Mouse (Mus musculus): ENCODE results near the gene Wnt5b. TPM values are rescaled to one million over a fixed set of nuclear protein-coding genes. Genes with fewer than 3 reads are reported as not detected.
A peak's percentile ranks its signal among the peaks of the same experiment; 100 is the strongest.

The Wnt5b gene
- polyA plus RNA-seq, 1 experiment from 2014 or later: 11.4 TPM

- H3K36me3 ChIP-seq (ENCODE audit: control insufficient read depth, insufficient read depth, low read length): no peaks in the 10 kb centered on the region
- H3K4me3 ChIP-seq (ENCODE audit: low read depth, low read length): no peak overlapping the region
- H3K4me1 ChIP-seq (ENCODE audit: control insufficient read depth, insufficient read depth, low read length): peaks cover 9% of the 10 kb centered on the region; the same call in 1 of the 2 replicates
- H3K9me3 ChIP-seq (ENCODE audit: control insufficient read depth, low read length): no peaks in the 10 kb centered on the region
- ATAC-seq (ENCODE audit: low read depth) (no peak), DNase-seq (ENCODE audit: low spot score) (no peak)
- H3K9ac ChIP-seq (ENCODE audit: low read depth, low read length): no peak overlapping the region
- H3K27me3 ChIP-seq (replicated peaks; ENCODE audit: control insufficient read depth, insufficient read depth, low read length): no peaks in the 10 kb centered on the region
- H3K27ac ChIP-seq (replicated peaks; ENCODE audit: low read depth, low read length): no peak overlapping the region
- 91% methylated on average over 4 of the region's 4 CpGs for WGBS
- no peak overlapping the region for H3K4me2 ChIP-seq (ENCODE audit: low read depth, low read length)
Observed at GRCm38 (mm10) chr6:119390728-119391127, 153.4 kb downstream of the Wnt5b start.

GRCm38 (mm10) chr6:119389089-119389488, 155.1 kb downstream of the Wnt5b start:
- peak overlapping the region; percentile 91 for H3K4me3 ChIP-seq (ENCODE audit: low read depth, low read length)
- no peaks in the 10 kb centered on the region for H3K36me3 ChIP-seq (ENCODE audit: control insufficient read depth, insufficient read depth, low read length)
- ATAC-seq (ENCODE audit: low read depth) (peak; percentile 4; the same call in 1 of the 2 replicates), DNase-seq (ENCODE audit: low spot score) (no peak)
- H3K27me3 ChIP-seq (replicated peaks; ENCODE audit: control insufficient read depth, insufficient read depth, low read length): no peaks in the 10 kb centered on the region
- peaks cover 9% of the 10 kb centered on the region; the same call in 1 of the 2 replicates for H3K4me1 ChIP-seq (ENCODE audit: control insufficient read depth, insufficient read depth, low read length)
- peak overlapping the region; percentile 80 for H3K27ac ChIP-seq (replicated peaks; ENCODE audit: low read depth, low read length)
- H3K9ac ChIP-seq (ENCODE audit: low read depth, low read length): peak overlapping the region; percentile 94
- peak overlapping the region; percentile 88 for H3K4me2 ChIP-seq (ENCODE audit: low read depth, low read length)
- 20% methylated on average over 10 of the region's 10 CpGs for WGBS
- H3K9me3 ChIP-seq (ENCODE audit: control insufficient read depth, low read length): no peaks in the 10 kb centered on the region

- ATAC-seq (ENCODE audit: low read depth): peak; percentile 99
- H3K36me3 ChIP-seq (ENCODE audit: control insufficient read depth, insufficient read depth, low read length): no peaks in the 10 kb centered on the region
- peak overlapping the region; percentile 89 for H3K27ac ChIP-seq (replicated peaks; ENCODE audit: low read depth, low read length)
- H3K27me3 ChIP-seq (replicated peaks; ENCODE audit: control insufficient read depth, insufficient read depth, low read length): no peaks in the 10 kb centered on the region
- H3K9me3 ChIP-seq (ENCODE audit: control insufficient read depth, low read length): no peaks in the 10 kb centered on the region
- peaks cover 9% of the 10 kb centered on the region; the same call in 1 of the 2 replicates for H3K4me1 ChIP-seq (ENCODE audit: control insufficient read depth, insufficient read depth, low read length)
- peak overlapping the region; percentile 94 for H3K9ac ChIP-seq (ENCODE audit: low read depth, low read length)
- DNase-seq (ENCODE audit: low spot score): peak; percentile 99
- peak overlapping the region; percentile 91 for H3K4me3 ChIP-seq (ENCODE audit: low read depth, low read length)
- H3K4me2 ChIP-seq (ENCODE audit: low read depth, low read length): peak overlapping the region; percentile 88
- WGBS: 0% methylated on average over 17 of the region's 53 CpGs
Observed at GRCm38 (mm10) chr6:119388650-119389012, 155.5 kb downstream of the Wnt5b start.

DNA sequence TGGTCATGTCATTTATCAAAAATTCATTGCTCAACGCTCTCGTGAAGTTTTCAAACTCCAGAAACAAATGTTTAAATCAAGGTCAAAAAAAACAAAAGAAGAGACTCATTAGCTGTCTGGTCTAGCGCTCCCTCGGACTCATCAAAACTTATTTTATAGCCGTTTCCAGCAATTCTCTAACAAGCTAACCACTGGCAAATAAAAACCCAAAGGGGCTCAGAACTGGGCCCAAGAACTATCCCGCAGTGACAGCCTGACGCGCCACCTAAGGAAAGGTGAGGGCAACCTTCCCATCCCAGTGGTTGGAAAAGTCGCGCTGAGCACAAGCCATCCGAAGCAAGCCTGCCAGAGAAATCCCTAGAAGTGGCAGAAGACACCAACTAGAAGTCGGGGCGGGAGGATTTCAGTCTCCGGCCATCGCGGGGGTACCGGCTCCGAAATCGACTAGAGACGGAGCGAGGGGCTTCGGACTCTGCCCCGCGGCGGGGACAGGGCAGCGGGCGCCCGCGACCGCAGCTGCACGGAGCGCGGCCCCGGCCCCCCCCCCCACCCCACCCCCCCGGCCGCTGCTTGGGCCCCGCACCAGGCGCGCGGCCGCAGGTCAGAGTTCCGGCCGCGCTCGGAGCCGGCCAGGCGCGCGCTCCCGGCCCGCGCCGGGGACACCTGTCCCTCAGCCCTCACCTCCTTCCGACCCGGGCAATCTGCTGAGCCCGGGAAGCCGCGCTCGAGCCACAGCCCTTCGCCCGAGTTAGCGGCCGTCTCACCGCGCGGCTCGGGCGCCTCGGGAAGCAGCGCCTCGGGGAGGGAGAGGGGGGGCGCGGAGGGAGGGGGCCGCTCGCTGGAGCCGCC, 156.1 kb downstream of the Wnt5b start:
- Histone ChIP-seq H3K9ac (ENCODE audit: low read depth, low read length) (peak overlapping the region; percentile 94), H3K4me2 (ENCODE audit: low read depth, low read length) (peak overlapping the region; percentile 88), H3K4me1 (ENCODE audit: control insufficient read depth, insufficient read depth, low read length) (peaks cover 9% of the 10 kb centered on the region; the same call in 1 of the 2 replicates), H3K27ac (replicated peaks; ENCODE audit: low read depth, low read length) (peak overlapping the region; percentile 89), H3K27me3 (replicated peaks; ENCODE audit: control insufficient read depth, insufficient read depth, low read length) (no peaks in the 10 kb centered on the region), H3K9me3 (ENCODE audit: control insufficient read depth, low read length) (no peaks in the 10 kb centered on the region), H3K4me3 (ENCODE audit: low read depth, low read length) (peak overlapping the region; percentile 91), H3K36me3 (ENCODE audit: control insufficient read depth, insufficient read depth, low read length) (no peaks in the 10 kb centered on the region)
- peak; percentile 59 for DNase-seq (ENCODE audit: low spot score)
- WGBS: 2% methylated on average over 11 of the region's 76 CpGs
- peak; percentile 86 for ATAC-seq (ENCODE audit: low read depth)

GRCm38 (mm10) chr6:119386821-119387220, 157.3 kb downstream of the Wnt5b start:
- no peak overlapping the region for H3K27ac ChIP-seq (replicated peaks; ENCODE audit: low read depth, low read length)
- no peaks in the 10 kb centered on the region for H3K36me3 ChIP-seq (ENCODE audit: control insufficient read depth, insufficient read depth, low read length)
- no peaks in the 10 kb centered on the region for H3K9me3 ChIP-seq (ENCODE audit: control insufficient read depth, low read length)
- H3K27me3 ChIP-seq (replicated peaks; ENCODE audit: control insufficient read depth, insufficient read depth, low read length): no peaks in the 10 kb centered on the region
- ATAC-seq (ENCODE audit: low read depth) (no peak), DNase-seq (ENCODE audit: low spot score) (no peak)
- H3K4me3 ChIP-seq (ENCODE audit: low read depth, low read length): no peak overlapping the region
- H3K9ac ChIP-seq (ENCODE audit: low read depth, low read length): no peak overlapping the region
- 91% methylated on average over 1 of the region's 1 CpGs for WGBS
- H3K4me2 ChIP-seq (ENCODE audit: low read depth, low read length): peak overlapping the region; percentile 88; the same call in 1 of the 2 replicates
- H3K4me1 ChIP-seq (ENCODE audit: control insufficient read depth, insufficient read depth, low read length): peaks cover 9% of the 10 kb centered on the region; the same call in 1 of the 2 replicates

DNA sequence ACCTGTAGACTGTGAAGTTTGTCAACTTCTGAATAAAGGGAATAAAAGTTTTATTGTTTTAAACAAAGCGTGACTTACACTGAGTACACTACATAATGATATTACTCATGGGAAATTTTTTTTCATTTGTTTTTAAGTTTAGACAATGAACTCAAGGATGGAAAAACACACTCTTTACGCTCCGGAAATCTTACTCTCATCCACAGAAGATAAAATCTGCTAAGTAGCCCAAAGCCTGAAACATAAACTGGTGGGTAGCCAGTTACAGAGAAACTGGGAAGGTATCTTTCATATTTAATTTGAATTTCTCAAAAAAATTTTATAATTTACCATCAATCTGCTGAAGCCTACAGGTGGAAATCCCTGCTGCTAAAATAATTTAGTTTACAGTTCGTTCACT, 157.7 kb downstream of the Wnt5b start:
- Histone ChIP-seq H3K27ac (replicated peaks; ENCODE audit: low read depth, low read length) (no peak overlapping the region), H3K27me3 (replicated peaks; ENCODE audit: control insufficient read depth, insufficient read depth, low read length) (no peaks in the 10 kb centered on the region), H3K4me1 (ENCODE audit: control insufficient read depth, insufficient read depth, low read length) (peaks cover 9% of the 10 kb centered on the region; the same call in 1 of the 2 replicates), H3K4me2 (ENCODE audit: low read depth, low read length) (no peak overlapping the region), H3K36me3 (ENCODE audit: control insufficient read depth, insufficient read depth, low read length) (no peaks in the 10 kb centered on the region), H3K4me3 (ENCODE audit: low read depth, low read length) (no peak overlapping the region), H3K9me3 (ENCODE audit: control insufficient read depth, low read length) (no peaks in the 10 kb centered on the region), H3K9ac (ENCODE audit: low read depth, low read length) (no peak overlapping the region)
- ATAC-seq (ENCODE audit: low read depth) (no peak), DNase-seq (ENCODE audit: low spot score) (no peak)
- 84% methylated on average over 4 of the region's 4 CpGs for whole genome bisulfite sequencing

GRCm38 (mm10) chr6:119385668-119386067, 158.5 kb downstream of the Wnt5b start:
- Histone ChIP-seq H3K27me3 (replicated peaks; ENCODE audit: control insufficient read depth, insufficient read depth, low read length) (no peaks in the 10 kb centered on the region), H3K4me1 (ENCODE audit: control insufficient read depth, insufficient read depth, low read length) (peaks cover 9% of the 10 kb centered on the region; the same call in 1 of the 2 replicates), H3K4me3 (ENCODE audit: low read depth, low read length) (no peak overlapping the region), H3K9ac (ENCODE audit: low read depth, low read length) (no peak overlapping the region), H3K36me3 (ENCODE audit: control insufficient read depth, insufficient read depth, low read length) (no peaks in the 10 kb centered on the region), H3K4me2 (ENCODE audit: low read depth, low read length) (no peak overlapping the region), H3K9me3 (ENCODE audit: control insufficient read depth, low read length) (no peaks in the 10 kb centered on the region), H3K27ac (replicated peaks; ENCODE audit: low read depth, low read length) (no peak overlapping the region)
- DNase-seq (ENCODE audit: low spot score) (no peak), ATAC-seq (ENCODE audit: low read depth) (no peak)
- 96% methylated on average over 1 of the region's 1 CpGs for WGBS

Data from embryonic facial prominence, embryonic 14.5 days (tissue).